22 mouse cellular contexts compared by ENCODE assay signal in the genomic region with DNA sequence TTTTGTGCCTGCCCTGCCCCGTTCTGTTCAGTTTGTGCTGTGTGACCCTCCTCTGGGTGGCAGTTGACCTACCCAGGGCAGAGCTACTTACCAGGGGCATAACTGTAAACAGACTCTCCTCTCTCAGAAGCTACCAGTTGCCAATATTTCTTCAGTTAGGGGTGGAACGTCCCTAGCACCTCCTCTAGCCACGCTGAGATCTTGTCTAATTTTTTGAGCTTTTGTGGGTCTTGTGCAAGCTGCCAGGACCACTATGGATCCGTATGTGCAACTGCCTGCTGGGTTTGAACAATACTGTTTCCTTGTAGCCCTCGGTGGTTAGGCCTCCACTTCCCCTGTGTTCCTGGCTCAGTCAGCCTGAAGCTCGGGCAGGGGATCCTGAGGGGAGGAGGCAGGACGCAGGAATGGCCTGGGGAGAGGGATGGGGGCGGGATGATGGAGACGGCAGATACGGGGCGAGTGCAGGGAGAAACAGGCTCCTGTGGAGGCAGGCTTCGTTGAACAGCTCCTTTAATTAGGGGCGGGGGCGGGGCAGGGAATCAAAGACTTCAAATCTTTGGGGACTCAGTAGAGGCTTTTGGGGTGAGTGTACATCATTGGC. TPM values are rescaled to one million over a fixed set of nuclear protein-coding genes. Genes with fewer than 3 reads are reported as not detected.
DNase-seq lines count a peak whose midpoint lies in the region; ATAC-seq and TF ChIP-seq lines count a peak whose summit lies in the region.
"Had no signal": no experiment of that assay in that cellular context is flagged by ENCODE, and none has a peak within 500 bp of the region (broad histone marks: within the 10 kb centered on the region; RNA-seq: fewer than 3 reads in every experiment).

No protein-coding gene starts in this region.

- H3K9ac ChIP-seq in hindbrain, embryonic 11.5 days (ENCODE audit: low read depth, low read length) = no peak overlapping the region
- no peak overlapping the region for H3K9ac ChIP-seq in hindbrain, embryonic 13.5 days
- H3K9ac ChIP-seq in ES-Bruce4 (ENCODE audit: low read depth, poor library complexity, severe bottlenecking) = peak overlapping the region; percentile 46
- H3K9ac ChIP-seq in limb, embryonic 11.5 days (ENCODE audit: low read length) = peak overlapping the region; percentile 40; the same call in 1 of the 2 replicates
- H3K9ac ChIP-seq: hindbrain, embryonic 15.5 days; liver, embryonic 12.5 days; lung, embryonic 15.5 days; midbrain, embryonic 15.5 days had no signal

- H3K4me1 ChIP-seq in hindbrain, embryonic 11.5 days (replicated peaks; ENCODE audit: control insufficient read depth, insufficient read depth, low read length) = no peaks in the 10 kb centered on the region
- peaks cover 7% of the 10 kb centered on the region for H3K4me1 ChIP-seq in hindbrain, embryonic 13.5 days (replicated peaks)
- H3K4me1 ChIP-seq in ES-Bruce4 (ENCODE audit: control insufficient read depth, insufficient read depth, low read length) = peaks cover 6% of the 10 kb centered on the region
- no peaks in the 10 kb centered on the region; the same call in none of the 2 replicates for H3K4me1 ChIP-seq in limb, embryonic 11.5 days (ENCODE audit: control insufficient read depth, insufficient read depth, low read length)
- no peaks in the 10 kb centered on the region; the same call in 1 of the 2 replicates for H3K4me1 ChIP-seq in cerebellum, adult 2 months (ENCODE audit: control insufficient read depth, insufficient read depth, low read length)

- TF ChIP-seq POLR2A in ES-Bruce4 (IDR thresholded peaks at IDR 0.05; ENCODE audit: insufficient read depth, low read length) = no peak
- no peak for TF ChIP-seq POLR2A in cerebellum, adult 2 months (IDR thresholded peaks at IDR 0.05; ENCODE audit: borderline replicate concordance, insufficient read depth, low read length)

- 12% methylated on average over 14 of the region's 14 CpGs for WGBS in hindbrain, embryonic 11.5 days
- WGBS in hindbrain, embryonic 13.5 days = 12% methylated on average over 14 of the region's 14 CpGs
- WGBS in limb, embryonic 11.5 days = 9% methylated on average over 14 of the region's 14 CpGs
- 24% methylated on average over 14 of the region's 14 CpGs for WGBS in cerebellum, adult 2 months

- no peaks in the 10 kb centered on the region for H3K9me3 ChIP-seq in hindbrain, embryonic 11.5 days (ENCODE audit: control insufficient read depth, low read length)
- H3K9me3 ChIP-seq in hindbrain, embryonic 13.5 days = no peaks in the 10 kb centered on the region
- no peaks in the 10 kb centered on the region for H3K9me3 ChIP-seq in ES-Bruce4 (replicated peaks; ENCODE audit: control insufficient read depth, insufficient read depth, low read length, poor library complexity, severe bottlenecking)
- no peaks in the 10 kb centered on the region for H3K9me3 ChIP-seq in limb, embryonic 11.5 days (ENCODE audit: control insufficient read depth, low read length)
- H3K9me3 ChIP-seq: hindbrain, embryonic 15.5 days; liver, embryonic 12.5 days; lung, embryonic 15.5 days; midbrain, embryonic 15.5 days had no signal

- no peaks in the 10 kb centered on the region for H3K36me3 ChIP-seq in hindbrain, embryonic 11.5 days (ENCODE audit: control insufficient read depth, insufficient read depth, low read length)
- no peaks in the 10 kb centered on the region for H3K36me3 ChIP-seq in hindbrain, embryonic 13.5 days
- no peaks in the 10 kb centered on the region for H3K36me3 ChIP-seq in ES-Bruce4 (ENCODE audit: control insufficient read depth, insufficient read depth, low read length, poor library complexity, severe bottlenecking)
- no peaks in the 10 kb centered on the region for H3K36me3 ChIP-seq in limb, embryonic 11.5 days (ENCODE audit: control insufficient read depth, insufficient read depth, low read length)
- H3K36me3 ChIP-seq: hindbrain, embryonic 15.5 days; liver, embryonic 12.5 days; lung, embryonic 15.5 days; midbrain, embryonic 15.5 days had no signal

- no peak for ATAC-seq in hindbrain, embryonic 11.5 days (ENCODE audit: low FRiP score)
- ATAC-seq in hindbrain, embryonic 13.5 days (ENCODE audit: low FRiP score) = no peak
- peak; percentile 33 for ATAC-seq in common myeloid progenitor, adult 5-6 weeks (replicated peaks; ENCODE audit: low read depth, poor library complexity, severe bottlenecking)
- no peak for ATAC-seq in limb, embryonic 11.5 days (ENCODE audit: insufficient number of reproducible peaks, low FRiP score, low TSS enrichment, low read depth)
- ATAC-seq: forebrain, embryonic 14.5 days; intestine, embryonic 16.5 days; liver, embryonic 12.5 days; midbrain, embryonic 15.5 days had no signal

- TF ChIP-seq EP300 in ES-Bruce4 (IDR thresholded peaks at IDR 0.05; ENCODE audit: insufficient read depth, low read depth, low read length) = peak; percentile 84

- intact Hi-C loops in gastrocnemius, adult 2 months (cut with DNase I) = no loop called here

- H3K27me3 ChIP-seq in hindbrain, embryonic 11.5 days (ENCODE audit: control insufficient read depth, insufficient read depth, low read length) = no peaks in the 10 kb centered on the region
- no peaks in the 10 kb centered on the region for H3K27me3 ChIP-seq in hindbrain, embryonic 13.5 days
- H3K27me3 ChIP-seq in ES-Bruce4 (ENCODE audit: control insufficient read depth, insufficient read depth, low read length, poor library complexity, severe bottlenecking) = no peaks in the 10 kb centered on the region
- H3K27me3 ChIP-seq in limb, embryonic 11.5 days (ENCODE audit: control insufficient read depth, insufficient read depth, low read length) = no peaks in the 10 kb centered on the region
- no peaks in the 10 kb centered on the region for H3K27me3 ChIP-seq in cerebellum, adult 2 months (ENCODE audit: control insufficient read depth, insufficient read depth, low read length)
- H3K27me3 ChIP-seq: hindbrain, embryonic 15.5 days; lung, embryonic 15.5 days had no signal

- DNase-seq in hindbrain, embryonic 11.5 days (ENCODE audit: low spot score) = no peak
- no peak for DNase-seq in limb, embryonic 11.5 days (ENCODE audit: low spot score)
- DNase-seq in cerebellum, adult 2 months = no peak
- DNase-seq in kidney, adult 8-10 months = no peak
- DNase-seq in gastrocnemius, adult 2 months = no peak
- DNase-seq: cerebellum, adult 8-10 months; heart, adult 18-20 months; kidney, postnatal 14 days; layer of hippocampus, adult 9-11 months; right cerebral cortex, adult 18-20 months; thymus, adult 2 months had no signal

- H3K27ac ChIP-seq in hindbrain, embryonic 11.5 days (ENCODE audit: low read depth, low read length) = no peak overlapping the region
- no peak overlapping the region for H3K27ac ChIP-seq in hindbrain, embryonic 13.5 days
- peak overlapping the region; percentile 94 for H3K27ac ChIP-seq in ES-Bruce4 (ENCODE audit: insufficient read depth, low read length)
- no peak overlapping the region for H3K27ac ChIP-seq in limb, embryonic 11.5 days (replicated peaks; ENCODE audit: low read depth, low read length)
- no peak overlapping the region for H3K27ac ChIP-seq in cerebellum, adult 2 months (ENCODE audit: insufficient read depth, low read length)
- H3K27ac ChIP-seq in gastrocnemius, adult 2 months = no peak overlapping the region
- H3K27ac ChIP-seq: hindbrain, embryonic 15.5 days; liver, embryonic 12.5 days; lung, embryonic 15.5 days; macrophage; midbrain, embryonic 15.5 days had no signal

- H3K4me2 ChIP-seq in hindbrain, embryonic 11.5 days (replicated peaks; ENCODE audit: low read depth, low read length) = 0 out of 2 replicates have a peak overlapping the region, but pooled peaks have one; percentile 14
- no peak overlapping the region for H3K4me2 ChIP-seq in hindbrain, embryonic 13.5 days
- no peak overlapping the region for H3K4me2 ChIP-seq in limb, embryonic 11.5 days (ENCODE audit: low read depth, severe bottlenecking)
- H3K4me2 ChIP-seq: hindbrain, embryonic 15.5 days; liver, embryonic 12.5 days; lung, embryonic 15.5 days; midbrain, embryonic 15.5 days had no signal

- H3K4me3 ChIP-seq in hindbrain, embryonic 11.5 days (ENCODE audit: low read depth, low read length) = no peak overlapping the region
- no peak overlapping the region for H3K4me3 ChIP-seq in hindbrain, embryonic 13.5 days
- H3K4me3 ChIP-seq in ES-Bruce4 (ENCODE audit: low read depth, low read length) = peak overlapping the region; percentile 43
- H3K4me3 ChIP-seq in limb, embryonic 11.5 days (ENCODE audit: low read depth, low read length) = no peak overlapping the region
- H3K4me3 ChIP-seq in cerebellum, adult 2 months (replicated peaks; ENCODE audit: insufficient read depth, low read depth, low read length) = no peak overlapping the region
- no peak overlapping the region for H3K4me3 ChIP-seq in gastrocnemius, adult 2 months
- H3K4me3 ChIP-seq: hindbrain, embryonic 15.5 days; liver, embryonic 12.5 days; lung, embryonic 15.5 days; midbrain, embryonic 15.5 days had no signal

- no peak for TF ChIP-seq CTCF in ES-Bruce4 (IDR thresholded peaks at IDR 0.05; ENCODE audit: low read depth, low read length)
- TF ChIP-seq CTCF in cerebellum, adult 2 months (IDR thresholded peaks at IDR 0.05; ENCODE audit: borderline replicate concordance, insufficient read depth, low read depth, low read length) = no peak
- TF ChIP-seq CTCF in gastrocnemius, adult 2 months (IDR thresholded peaks at IDR 0.05) = no peak

RNA-seq across cellular contexts. Expression of a gene that starts 49.9 kb away (rescaled TPM):
- polyA plus RNA-seq in hindbrain, embryonic 11.5 days (2014; fragmentation: Nextera tagmentation; extraction: Ambion mirVana) = 0.06 and 0.19 TPM in 2 replicates
- 0.12 TPM in 2 replicates for polyA plus RNA-seq in hindbrain, embryonic 13.5 days (2015; fragmentation: Nextera tagmentation; extraction: Ambion mirVana)
- polyA plus RNA-seq in ES-Bruce4 (2011; ENCODE audit: insufficient read depth, insufficient read length, low read depth, missing spikeins) = 2.3 and 2.5 TPM in 2 replicates
- not detected in 2 replicates for total RNA-seq in common myeloid progenitor, adult 5-6 weeks (2017)
- 0.13 and 0.27 TPM in 2 replicates for polyA plus RNA-seq in limb, embryonic 11.5 days (2014; fragmentation: Nextera tagmentation; extraction: Ambion mirVana)
- 0.06 and 0.10 TPM in 2 replicates for polyA plus RNA-seq in cerebellum, adult 2 months (2012; rRNA removed)
- not detected for total RNA-seq in gastrocnemius, adult 2 months (2021)
- total RNA-seq: heart, adult 18-20 months; MEL had no signal
- polyA plus RNA-seq: forebrain, embryonic 14.5 days; macrophage had no signal

Comparison
In these comparisons a context has a peak if more than half of its experiments do, and no peak if none do; other contexts are left out.
1. H3K9ac ChIP-seq: peak in ES-Bruce4 (single experiment) and limb, embryonic 11.5 days (single experiment); none in hindbrain, embryonic 11.5 days (single experiment) and hindbrain, embryonic 13.5 days (single experiment).